Mouse (Mus musculus) liver, postnatal 0 days (tissue): ENCODE data around the gene Tctex1d2. TPM values are rescaled to one million over a fixed set of nuclear protein-coding genes. Genes with fewer than 3 reads are reported as not detected.

Source experiments
- ATAC-seq: fragments of 200-750 bp; cut with Nextera tagmentation; 2 replicates; pipeline ENCODE4 v1.8.0; 2017; ENCODE audit warnings: mild to moderate bottlenecking, moderate library complexity
- DNase-seq: peaks from one replicate; pipeline ENCODE4 v3.0.0-alpha.2; 2016
- H3K27ac ChIP-seq: fragments of 300-500 bp; sonication (generic); 2 replicates; pipeline ENCODE4 v1.5.1; 2014; ENCODE audit warnings: antibody characterized with exemption, moderate library complexity, mild to moderate bottlenecking, low read depth
- H3K27me3 ChIP-seq: fragments of 300-500 bp; sonication (generic); 2 replicates; pipeline ENCODE4 v1.6.1; 2014; ENCODE audit warnings: low read length, control low read depth, mixed read lengths; ENCODE audit not compliant: insufficient read depth
- H3K36me3 ChIP-seq: fragments of 300-500 bp; sonication (generic); replicated peaks from 2 replicates; pipeline ENCODE4 v1.6.1; 2014; ENCODE audit warnings: mild to moderate bottlenecking, control low read depth, low read length, moderate library complexity, mixed read lengths; ENCODE audit not compliant: insufficient read depth
- H3K4me1 ChIP-seq: fragments of 300-500 bp; sonication (generic); 2 replicates; pipeline ENCODE4 v1.6.1; 2014; ENCODE audit warnings: antibody characterized with exemption, mild to moderate bottlenecking, control low read depth; ENCODE audit not compliant: insufficient read depth
- H3K4me2 ChIP-seq: fragments of 300-500 bp; sonication (generic); 2 replicates; pipeline ENCODE4 v1.6.1; 2014; ENCODE audit warnings: low read depth, mild to moderate bottlenecking, low read length, moderate library complexity, mixed read lengths
- H3K4me3 ChIP-seq: fragments of 300-500 bp; sonication (generic); 2 replicates; pipeline ENCODE4 v1.5.1; 2014; ENCODE audit warnings: low read depth, low read length
- H3K9ac ChIP-seq: fragments of 300-500 bp; sonication (generic); replicated peaks from 2 replicates; pipeline ENCODE4 v1.6.1; 2014; ENCODE audit warnings: mild to moderate bottlenecking, moderate library complexity
- H3K9me3 ChIP-seq: fragments of 300-500 bp; sonication (generic); 2 replicates; pipeline ENCODE4 v1.6.1; 2016; ENCODE audit warnings: mild to moderate bottlenecking, control low read depth, low read length, mixed read lengths
- CTCF ChIP-seq: sonication (generic); IDR thresholded peaks from 2 replicates; pipeline ENCODE4 v1.5.1; 2016; ENCODE audit warnings: antibody characterized with exemption, low read depth
- EP300 ChIP-seq: IDR thresholded peaks from 2 replicates; pipeline ENCODE4 v1.6.1; 2016; ENCODE audit warnings: antibody characterized with exemption, low read depth, mild to moderate bottlenecking
- WGBS: fragments of 180-500 bp; shearing (Covaris S2); extraction: QIAGEN DNeasy Blood & Tissue Kit; methylation state at CpG from one replicate; pipeline ENCODE4 v1.1.7; 2014; ENCODE audit not compliant: insufficient replicate concordance; 5-methylcytosine and 5-hydroxymethylcytosine counted together
- polyA plus RNA-seq: library from polyadenylated mRNA; unstranded; fragments of >200 nt; fragmentation: Nextera tagmentation; extraction: Ambion mirVana; gene quantifications from 2 replicates; pipeline ENCODE4 v1.2.1, GENCODE M21; 2015

Tctex1d2 gene
- polyA plus RNA-seq, 1 experiment from 2014 or later = 6.6 TPM

DNA sequence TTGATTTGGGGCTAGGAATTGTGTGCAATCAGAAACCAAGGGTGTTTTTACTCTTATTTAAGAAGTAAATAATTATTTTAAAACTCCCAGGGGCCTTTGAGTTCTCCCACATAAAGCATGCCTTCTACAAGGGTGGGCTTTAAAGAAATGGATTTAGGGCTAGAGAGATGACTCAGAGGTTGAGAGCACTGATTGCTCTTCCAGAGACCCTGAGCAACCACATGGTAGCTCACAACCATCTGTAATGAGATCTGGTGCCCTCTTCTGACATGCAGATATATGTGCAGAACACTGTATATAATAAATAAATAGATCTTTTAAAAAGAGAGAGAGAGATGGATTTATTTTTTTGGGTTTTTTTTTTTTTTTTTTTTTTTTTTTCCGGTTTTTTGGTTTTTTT, 45.4 kb downstream of the Tctex1d2 start:
- H3K4me3 ChIP-seq = no peak overlapping the region
- H3K27ac ChIP-seq = no peak overlapping the region
- ATAC-seq = no peak
- TF ChIP-seq EP300 = no peak
- no peak for TF ChIP-seq CTCF
- DNase-seq = no peak
- no peaks in the 10 kb centered on the region for H3K27me3 ChIP-seq
- H3K9ac ChIP-seq = no peak overlapping the region
- WGBS = no CpG with 5 or more reads among the region's 1 CpGs
- peaks cover 58% of the 10 kb centered on the region for H3K36me3 ChIP-seq
- H3K4me2 ChIP-seq = no peak overlapping the region
- H3K4me1 ChIP-seq = no peaks in the 10 kb centered on the region
- H3K9me3 ChIP-seq = no peaks in the 10 kb centered on the region

DNA sequence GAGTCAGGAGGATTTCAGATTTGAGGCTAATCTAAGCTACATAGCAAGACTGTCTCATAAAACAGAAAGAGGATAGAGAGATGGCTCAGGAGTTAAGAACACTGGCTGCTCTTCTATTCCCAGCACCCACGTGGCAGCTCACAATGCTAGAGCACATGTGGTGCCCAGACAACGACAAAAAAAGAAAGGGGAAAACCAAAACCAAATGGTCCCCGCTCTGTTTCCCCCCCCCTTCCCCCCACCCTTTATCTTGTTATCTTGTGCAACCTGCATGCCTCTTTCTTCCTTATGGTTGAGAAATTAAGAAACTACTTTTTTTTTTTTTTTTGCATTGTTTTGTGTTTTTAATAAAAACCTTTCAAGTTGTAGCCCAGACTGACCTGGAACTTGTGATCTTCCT, 49.0 kb downstream of the Tctex1d2 start:
- no peak overlapping the region for H3K27ac ChIP-seq
- H3K4me1 ChIP-seq = no peaks in the 10 kb centered on the region
- 34% methylated on average over 3 of the region's 3 CpGs for WGBS
- no peak overlapping the region for H3K4me3 ChIP-seq
- TF ChIP-seq CTCF (no peak), EP300 (no peak)
- DNase-seq (no peak), ATAC-seq (no peak)
- H3K9ac ChIP-seq = no peak overlapping the region
- no peaks in the 10 kb centered on the region for H3K27me3 ChIP-seq
- no peak overlapping the region for H3K4me2 ChIP-seq
- H3K36me3 ChIP-seq = peaks cover 75% of the 10 kb centered on the region
- H3K9me3 ChIP-seq = no peaks in the 10 kb centered on the region

DNA sequence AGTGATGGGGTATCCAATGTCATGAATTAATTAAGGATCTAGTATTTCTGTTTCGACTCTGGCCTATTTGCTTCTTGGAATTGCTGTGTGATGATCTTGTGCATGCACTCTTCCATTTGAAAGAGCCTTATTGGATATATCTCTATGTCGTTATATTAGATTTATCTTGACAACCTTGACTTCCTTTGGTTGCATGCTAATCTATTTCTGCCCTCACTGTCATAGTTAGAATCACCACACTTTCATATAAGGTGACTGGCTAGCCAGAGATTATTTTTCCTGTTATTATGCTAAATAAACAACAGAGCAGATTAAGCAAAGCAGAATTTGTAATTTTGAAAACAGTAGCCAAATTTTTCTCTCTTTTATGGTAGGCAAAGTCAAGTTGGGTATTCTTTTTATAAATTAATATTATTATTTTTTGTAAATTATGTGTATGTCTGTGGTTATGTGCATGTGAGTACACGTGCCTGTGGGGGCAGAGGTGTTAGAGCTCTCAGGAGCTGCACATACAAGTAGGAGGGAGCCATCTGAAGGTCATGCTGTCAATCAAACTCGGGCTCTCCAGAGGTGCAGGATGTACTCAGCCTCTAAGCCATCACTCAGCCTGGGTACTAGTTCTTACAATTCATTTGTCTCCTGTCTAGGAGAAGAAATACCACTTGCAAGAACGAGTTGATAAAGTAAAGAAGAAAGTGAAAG, 50.1 kb downstream of the Tctex1d2 start:
- Histone ChIP-seq H3K4me2 (no peak overlapping the region), H3K4me3 (no peak overlapping the region), H3K27ac (no peak overlapping the region), H3K27me3 (no peaks in the 10 kb centered on the region), H3K9me3 (no peaks in the 10 kb centered on the region), H3K9ac (no peak overlapping the region), H3K36me3 (peaks cover 70% of the 10 kb centered on the region), H3K4me1 (no peaks in the 10 kb centered on the region)
- DNase-seq (no peak), ATAC-seq (no peak)
- no peak for TF ChIP-seq CTCF
- no peak for TF ChIP-seq EP300
- 46% methylated on average over 5 of the region's 5 CpGs for WGBS

DNA sequence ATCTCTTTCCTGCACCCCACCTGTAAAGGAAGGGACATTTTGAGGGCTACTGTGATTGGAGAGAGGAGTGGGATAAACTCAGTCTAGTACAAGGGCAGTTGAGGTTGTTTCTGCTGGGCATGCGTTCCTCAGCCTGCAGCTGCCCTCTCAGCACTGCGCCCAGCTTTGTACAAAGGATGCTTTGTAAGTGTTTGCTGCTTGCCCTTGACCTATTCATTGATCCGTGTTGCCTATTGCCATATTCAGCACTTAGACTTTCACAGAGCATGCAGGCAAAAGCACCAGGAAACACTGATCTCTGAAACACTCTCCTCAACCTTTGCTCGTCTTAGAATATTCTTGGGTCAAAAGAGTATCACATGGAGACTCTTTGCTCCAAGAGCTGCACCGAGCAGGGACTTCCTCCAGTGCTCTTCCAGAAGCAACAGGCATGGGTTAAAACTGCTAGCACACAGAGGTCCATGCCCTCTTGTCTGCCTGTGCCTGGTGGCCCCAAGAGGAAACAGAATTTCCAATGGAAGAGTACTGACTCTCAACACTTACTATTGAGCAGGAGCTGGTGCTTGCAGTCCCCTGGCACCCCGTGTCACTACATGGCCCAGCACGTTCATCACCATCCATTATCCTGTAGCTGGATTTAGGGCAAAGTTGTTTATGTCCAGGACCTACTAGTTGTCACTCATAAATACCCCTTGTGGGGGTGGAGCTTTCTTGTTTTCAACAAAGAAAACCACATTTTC, 52.9 kb downstream of the Tctex1d2 start:
- DNase-seq = no peak
- H3K4me2 ChIP-seq = no peak overlapping the region
- no peaks in the 10 kb centered on the region for H3K4me1 ChIP-seq
- no peaks in the 10 kb centered on the region for H3K9me3 ChIP-seq
- H3K36me3 ChIP-seq = peaks cover 47% of the 10 kb centered on the region
- no peak overlapping the region for H3K4me3 ChIP-seq
- H3K27ac ChIP-seq = no peak overlapping the region
- 85% methylated on average over 7 of the region's 7 CpGs for WGBS
- ATAC-seq = no peak
- H3K27me3 ChIP-seq = no peaks in the 10 kb centered on the region
- no peak overlapping the region for H3K9ac ChIP-seq
- TF ChIP-seq CTCF = no peak

GRCm38 (mm10) chr16:32477315-32477714, 57.8 kb downstream of the Tctex1d2 start:
- WGBS = 80% methylated on average over 6 of the region's 6 CpGs
- Histone ChIP-seq H3K9ac (no peak overlapping the region), H3K4me1 (no peaks in the 10 kb centered on the region), H3K27ac (no peak overlapping the region), H3K9me3 (no peaks in the 10 kb centered on the region), H3K27me3 (no peaks in the 10 kb centered on the region), H3K4me2 (no peak overlapping the region), H3K36me3 (peaks cover 12% of the 10 kb centered on the region), H3K4me3 (no peak overlapping the region)
- DNase-seq = no peak
- no peak for ATAC-seq
- TF ChIP-seq CTCF (no peak), EP300 (no peak)

Other genes starting within 250 kb of the Tctex1d2 start
- 0.94 and 1.2 TPM in 2 replicates for gene Bex6, start 239.9 kb upstream of the Tctex1d2 start, polyA plus RNA-seq
- 3.1 and 3.4 TPM in 2 replicates for gene Fbxo45, start 172.5 kb upstream of the Tctex1d2 start, polyA plus RNA-seq
- gene Wdr53, start 172.5 kb upstream of the Tctex1d2 start, polyA plus RNA-seq = 10.7 and 10.8 TPM in 2 replicates
- not detected in 2 replicates for gene Smco1, start 148.2 kb upstream of the Tctex1d2 start, polyA plus RNA-seq
- gene Rnf168, start 142.2 kb upstream of the Tctex1d2 start, polyA plus RNA-seq = 8.7 and 10.7 TPM in 2 replicates
- 4.7 and 4.8 TPM in 2 replicates for gene Ubxn7, start 87.4 kb upstream of the Tctex1d2 start, polyA plus RNA-seq
- gene Tm4sf19, start 19.2 kb upstream of the Tctex1d2 start, polyA plus RNA-seq = not detected in 2 replicates
- 25.4 and 32.9 TPM in 2 replicates for gene Pcyt1a, start 11.2 kb downstream of the Tctex1d2 start, polyA plus RNA-seq
- 0.81 and 1.0 TPM in 2 replicates for gene Slc51a, start 68.2 kb downstream of the Tctex1d2 start, polyA plus RNA-seq
- not detected in 2 replicates for gene Zdhhc19, start 76.6 kb downstream of the Tctex1d2 start, polyA plus RNA-seq
- 85.1 and 103 TPM in 2 replicates for gene Tfrc, start 189.2 kb downstream of the Tctex1d2 start, polyA plus RNA-seq
- gene Tnk2, start 224.2 kb downstream of the Tctex1d2 start, polyA plus RNA-seq = 2.9 and 3.5 TPM in 2 replicates